Mouse (Mus musculus) G1E (cell line): ENCODE results near the gene Clec18a.

ENCODE experiments used
- CTCF ChIP-seq: IDR thresholded peaks from 2 replicates; pipeline ENCODE4 v1.5.1; 2012; ENCODE audit warnings: low read depth, low read length, inconsistent platforms, mixed read lengths
- GATA1 ChIP-seq: IDR thresholded peaks from 2 replicates; pipeline ENCODE4 v1.6.1; 2012; ENCODE audit warnings: borderline replicate concordance, low read length, inconsistent platforms, mixed read lengths
- GATA2 ChIP-seq: IDR thresholded peaks from 2 replicates; pipeline ENCODE4 v1.6.1; 2012; ENCODE audit warnings: low read depth, low read length, inconsistent platforms, borderline replicate concordance
- POLR2AphosphoS5 ChIP-seq: IDR thresholded peaks from 2 replicates; pipeline ENCODE4 v1.6.1; 2012; ENCODE audit warnings: low read depth, low read length, inconsistent platforms; ENCODE audit not compliant: insufficient replicate concordance
- TAL1 ChIP-seq: conservative IDR thresholded peaks from 2 replicates; pipeline ENCODE4 v1.6.1; 2012; ENCODE audit warnings: low read depth, low read length, inconsistent platforms, mixed read lengths

GRCm38 (mm10) chr8:111062893-111063292 is 29.3 kb downstream of the Clec18a start:
- no peak for TF ChIP-seq CTCF
- no peak for TF ChIP-seq TAL1
- no peak for TF ChIP-seq GATA1
- no peak for TF ChIP-seq GATA2
- TF ChIP-seq POLR2AphosphoS5: no peak
